Mouse (Mus musculus) midbrain, embryonic 11.5 days (tissue): ENCODE results near the gene Ube2ql1. TPM values are rescaled to one million over a fixed set of nuclear protein-coding genes. Genes with fewer than 3 reads are reported as not detected.

Experiments
- ATAC-seq: fragments of 200-750 bp; cut with Nextera tagmentation; 2 replicates; pipeline ENCODE4 v1.8.0; 2017; ENCODE audit warnings: moderate TSS enrichment, moderate library complexity; ENCODE audit not compliant: low FRiP score
- DNase-seq: peaks from one replicate; pipeline ENCODE4 v3.0.0; 2015; ENCODE audit warnings: low spot score; ENCODE audit errors: missing footprints
- H3K27ac ChIP-seq: fragments of 300-500 bp; sonication (generic); 2 replicates; pipeline ENCODE4 v1.5.1; 2014; ENCODE audit warnings: low read depth, low read length
- H3K27me3 ChIP-seq: fragments of 300-500 bp; sonication (generic); 2 replicates; pipeline ENCODE4 v1.6.1; 2014; ENCODE audit warnings: mild to moderate bottlenecking, low read length, moderate library complexity, mixed read lengths; ENCODE audit not compliant: control insufficient read depth, insufficient read depth
- H3K36me3 ChIP-seq: fragments of 300-500 bp; sonication (generic); 2 replicates; pipeline ENCODE4 v1.6.1; 2014; ENCODE audit warnings: mild to moderate bottlenecking, low read length, moderate library complexity, mixed read lengths; ENCODE audit not compliant: control insufficient read depth, insufficient read depth
- H3K4me1 ChIP-seq: fragments of 300-500 bp; sonication (generic); 2 replicates; pipeline ENCODE4 v1.6.1; 2014; ENCODE audit warnings: low read length; ENCODE audit not compliant: control insufficient read depth, insufficient read depth
- H3K4me2 ChIP-seq: fragments of 300-500 bp; sonication (generic); 2 replicates; pipeline ENCODE4 v1.6.1; 2014; ENCODE audit warnings: mild to moderate bottlenecking, moderate library complexity
- H3K4me3 ChIP-seq: fragments of 300-500 bp; sonication (generic); 2 replicates; pipeline ENCODE4 v1.5.1; 2014; ENCODE audit warnings: low read depth, low read length
- H3K9ac ChIP-seq: fragments of 300-500 bp; sonication (generic); 2 replicates; pipeline ENCODE4 v1.6.1; 2014; ENCODE audit warnings: low read length
- H3K9me3 ChIP-seq: fragments of 300-500 bp; sonication (generic); 2 replicates; pipeline ENCODE4 v1.6.1; 2016; ENCODE audit warnings: low read length; ENCODE audit not compliant: control insufficient read depth
- WGBS: fragments of 180-500 bp; shearing (Covaris S2); extraction: QIAGEN DNeasy Blood & Tissue Kit; methylation state at CpG from one replicate; pipeline ENCODE4 v1.1.7; 2014; 5-methylcytosine and 5-hydroxymethylcytosine counted together
- polyA plus RNA-seq: library from polyadenylated mRNA; unstranded; fragments of >200 nt; fragmentation: Nextera tagmentation; extraction: Ambion mirVana; gene quantifications from 2 replicates; pipeline ENCODE4 v1.2.1, GENCODE M21; 2014

Gene Ube2ql1
- 7.2 TPM in 2 replicates for polyA plus RNA-seq

DNA sequence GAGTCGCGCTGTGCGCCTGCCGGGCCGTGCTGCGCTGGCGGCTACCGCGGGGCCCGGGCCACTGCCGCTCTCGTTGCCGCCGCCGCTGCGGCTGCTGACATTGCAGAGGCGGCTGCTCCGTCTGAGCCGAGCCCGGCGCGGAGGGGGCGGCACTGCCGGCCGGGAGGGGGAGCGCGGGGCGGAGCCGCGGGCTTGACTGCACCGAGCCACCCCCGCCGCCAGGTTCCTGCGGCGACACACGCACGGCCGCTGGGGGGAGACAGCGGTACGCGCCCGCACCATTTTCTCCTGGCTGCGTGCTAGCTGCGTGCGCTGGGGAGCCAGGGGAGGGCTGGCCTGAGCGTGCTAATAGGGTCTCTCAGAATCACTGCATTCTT lies at the start of gene Ube2ql1:
Gene Ube2ql1, minus strand, starts transcription at position 131 of the 377 bp plus-strand sequence.
- Histone ChIP-seq H3K36me3 (no peaks in the 10 kb centered on the region), H3K9me3 (no peaks in the 10 kb centered on the region), H3K9ac (peak within 1 kb of the TSS; percentile 75), H3K4me1 (peaks cover 11% of the 10 kb centered on the region), H3K4me3 (peak within 1 kb of the TSS; percentile 66), H3K27me3 (peaks cover 13% of the 10 kb centered on the region), H3K27ac (peak within 1 kb of the TSS; percentile 76), H3K4me2 (peak within 1 kb of the TSS; percentile 95)
- ATAC-seq (peak; percentile 94), DNase-seq (peak; percentile 99)
- WGBS, result 0% methylated on average over 45 of the region's 46 CpGs

DNA sequence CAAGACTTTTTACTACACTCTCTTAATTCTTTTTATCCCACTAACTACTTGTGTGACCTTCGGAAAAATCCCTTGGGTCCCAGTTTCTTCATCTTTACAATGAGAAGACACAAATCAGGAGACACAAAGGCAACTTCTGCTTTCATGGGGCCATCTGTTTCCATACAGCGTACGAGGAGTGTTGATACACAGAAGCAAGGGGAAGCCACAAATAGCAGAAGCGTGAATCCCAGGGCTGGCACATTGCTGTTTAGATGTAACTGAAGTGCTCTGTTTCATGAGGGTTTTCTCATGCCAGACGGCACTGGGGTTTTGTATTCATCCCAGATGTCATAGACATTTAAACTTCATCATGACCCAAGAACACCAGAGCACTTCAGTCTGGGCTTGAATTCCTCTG lies 49.0 kb upstream of the Ube2ql1 start:
- Histone ChIP-seq H3K4me2 (no peak overlapping the region), H3K36me3 (no peaks in the 10 kb centered on the region), H3K27me3 (no peaks in the 10 kb centered on the region), H3K4me1 (no peaks in the 10 kb centered on the region), H3K9me3 (no peaks in the 10 kb centered on the region), H3K9ac (no peak overlapping the region), H3K27ac (no peak overlapping the region), H3K4me3 (no peak overlapping the region)
- no peak for DNase-seq
- WGBS, result 86% methylated on average over 5 of the region's 5 CpGs
- no peak for ATAC-seq

DNA sequence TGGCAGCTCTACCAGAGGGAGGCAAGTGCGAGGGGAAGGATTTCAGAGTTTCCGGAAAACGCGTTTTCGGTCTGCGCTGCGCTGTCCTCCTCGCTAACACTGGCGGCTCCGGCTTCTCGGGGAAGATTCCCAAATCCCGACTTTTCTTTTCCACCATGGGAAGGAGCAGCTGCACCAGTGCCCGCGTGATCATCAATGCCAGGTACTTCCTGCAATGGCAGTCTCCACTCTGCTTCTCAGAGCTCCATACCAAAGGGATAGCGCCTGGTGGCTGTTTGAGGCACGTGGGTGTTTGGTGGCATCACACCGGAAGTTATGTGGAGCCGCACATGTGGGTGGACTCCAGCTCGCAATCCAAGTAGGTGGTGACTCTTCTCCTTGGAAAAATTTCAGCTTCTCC lies 38.5 kb upstream of the Ube2ql1 start:
- DNase-seq, result no peak
- 93% methylated on average over 19 of the region's 19 CpGs for WGBS

DNA sequence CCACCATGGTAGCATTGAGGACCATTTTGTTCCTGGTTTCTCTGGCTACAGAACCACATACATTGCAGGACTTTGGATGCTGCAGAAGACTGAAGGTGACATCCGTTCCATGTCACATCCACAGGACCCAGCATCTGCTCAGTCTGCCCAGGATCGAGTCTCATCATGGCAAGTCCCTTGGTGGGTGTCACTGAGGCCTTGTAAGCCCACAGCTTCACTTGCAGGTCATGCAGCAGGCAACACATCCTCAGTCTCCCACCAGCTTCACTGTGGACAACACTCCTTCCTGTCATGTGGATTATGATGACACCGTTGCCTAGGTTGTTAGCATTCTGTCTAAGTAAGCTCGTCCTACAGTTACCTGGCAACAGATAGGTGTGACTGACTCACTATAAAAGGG lies 32.7 kb upstream of the Ube2ql1 start:
- Histone ChIP-seq H3K27me3 (no peaks in the 10 kb centered on the region), H3K4me1 (no peaks in the 10 kb centered on the region; the same call in 1 of the 2 replicates), H3K36me3 (no peaks in the 10 kb centered on the region), H3K9me3 (no peaks in the 10 kb centered on the region), H3K4me2 (no peak overlapping the region), H3K4me3 (no peak overlapping the region), H3K9ac (no peak overlapping the region), H3K27ac (no peak overlapping the region)
- 86% methylated on average over 4 of the region's 4 CpGs for WGBS
- ATAC-seq (no peak), DNase-seq (no peak)

More for the DNA sequence above, 38.5 kb upstream of the Ube2ql1 start:
- Histone ChIP-seq H3K27me3 (no peaks in the 10 kb centered on the region), H3K27ac (no peak overlapping the region), H3K4me2 (no peak overlapping the region), H3K4me3 (no peak overlapping the region), H3K9ac (no peak overlapping the region), H3K9me3 (no peaks in the 10 kb centered on the region), H3K36me3 (no peaks in the 10 kb centered on the region), H3K4me1 (no peaks in the 10 kb centered on the region; the same call in 1 of the 2 replicates)
- ATAC-seq, result no peak

DNA sequence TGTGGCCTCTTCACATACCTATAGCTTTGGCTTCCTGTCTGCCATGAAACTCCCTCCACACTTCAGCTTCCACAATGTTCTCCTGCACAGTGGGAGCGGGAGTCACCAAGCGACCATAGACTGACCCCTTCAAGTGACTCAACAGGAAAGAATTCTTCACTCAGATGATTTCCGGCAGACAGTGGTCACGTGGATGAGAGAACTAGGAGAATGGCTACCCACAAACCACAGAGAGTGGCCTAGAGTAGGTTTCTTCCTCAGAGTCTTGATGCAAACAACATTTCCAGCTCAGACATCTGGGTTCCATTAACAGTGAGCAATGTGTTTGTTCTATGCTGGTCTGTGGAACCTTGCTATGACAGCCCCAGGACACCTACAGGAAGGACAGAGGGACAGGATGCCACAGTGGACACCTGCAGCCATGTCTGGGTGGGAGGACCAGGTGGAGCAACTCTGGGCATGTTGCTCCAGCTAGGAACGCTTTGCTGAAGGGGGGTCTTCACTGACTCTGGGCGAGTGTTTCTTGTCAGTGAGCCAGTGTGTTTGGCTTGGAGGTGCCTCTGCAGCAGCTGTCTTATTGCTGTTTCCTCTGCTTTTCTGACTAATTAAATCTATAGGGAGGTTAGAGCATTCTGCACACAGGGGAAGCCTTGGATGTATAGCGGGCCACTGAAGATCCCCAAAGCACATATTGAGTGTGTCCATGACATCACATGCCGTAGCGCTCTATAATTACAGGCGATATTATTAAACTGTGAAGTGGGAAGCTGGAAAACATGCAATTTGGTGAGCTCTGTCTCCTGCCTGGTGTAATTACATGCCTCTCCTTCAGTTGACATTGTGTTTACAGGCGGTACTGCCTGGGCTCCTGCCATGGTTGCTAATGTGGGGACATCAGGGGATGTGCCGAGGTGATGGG lies 31.1 kb upstream of the Ube2ql1 start:
- no peaks in the 10 kb centered on the region; the same call in 1 of the 2 replicates for H3K4me1 ChIP-seq
- H3K36me3 ChIP-seq, result no peaks in the 10 kb centered on the region
- WGBS, result 89% methylated on average over 12 of the region's 12 CpGs
- H3K4me2 ChIP-seq, result no peak overlapping the region
- H3K27me3 ChIP-seq, result no peaks in the 10 kb centered on the region
- no peaks in the 10 kb centered on the region for H3K9me3 ChIP-seq
- no peak for DNase-seq
- H3K4me3 ChIP-seq, result no peak overlapping the region
- H3K9ac ChIP-seq, result no peak overlapping the region
- no peak for ATAC-seq
- H3K27ac ChIP-seq, result no peak overlapping the region

DNA sequence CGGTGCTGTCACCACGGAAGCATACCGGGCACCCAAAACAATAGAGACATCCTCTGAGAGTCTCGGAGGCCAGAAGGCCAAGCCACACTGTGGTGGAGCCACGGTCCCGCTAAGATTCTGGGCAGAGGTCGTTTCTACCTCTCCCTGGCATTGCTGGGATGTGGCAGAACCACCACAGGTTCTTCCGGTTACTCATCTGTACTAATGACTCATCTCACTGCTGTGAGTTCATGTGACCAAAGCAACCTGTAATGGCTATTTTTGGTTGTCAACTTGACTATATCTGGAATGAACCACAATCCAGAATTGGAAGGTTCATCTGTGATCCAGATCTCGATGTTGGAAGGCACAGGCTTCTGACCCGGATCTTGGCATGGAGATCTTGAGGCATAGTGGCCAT lies 28.5 kb upstream of the Ube2ql1 start:
- H3K4me1 ChIP-seq, result no peaks in the 10 kb centered on the region
- H3K27me3 ChIP-seq, result no peaks in the 10 kb centered on the region
- WGBS, result 94% methylated on average over 10 of the region's 10 CpGs
- ATAC-seq (no peak), DNase-seq (no peak)
- H3K4me3 ChIP-seq, result no peak overlapping the region
- no peak overlapping the region for H3K9ac ChIP-seq
- no peak overlapping the region for H3K27ac ChIP-seq
- no peaks in the 10 kb centered on the region for H3K9me3 ChIP-seq
- no peaks in the 10 kb centered on the region for H3K36me3 ChIP-seq
- no peak overlapping the region for H3K4me2 ChIP-seq

DNA sequence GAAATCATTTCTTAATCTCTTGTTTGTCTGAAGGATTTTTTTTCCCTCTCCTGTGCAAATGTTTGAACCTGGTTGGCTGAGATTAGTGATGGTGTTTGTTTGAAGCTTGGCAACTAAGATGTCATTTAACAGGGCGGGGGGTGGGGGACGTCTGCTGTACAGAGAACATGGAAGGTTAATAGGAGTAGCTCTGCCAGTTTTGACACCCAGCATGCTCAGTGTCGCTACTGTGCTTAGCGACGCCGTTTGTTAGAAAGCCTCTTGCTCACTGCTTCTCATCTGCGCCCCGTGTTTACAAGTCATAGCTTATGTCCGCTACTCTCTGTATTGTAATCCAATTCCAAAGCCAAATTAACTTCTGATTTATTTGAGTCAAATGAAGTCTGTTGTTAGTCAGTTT lies 25.0 kb upstream of the Ube2ql1 start:
- Histone ChIP-seq H3K4me1 (no peaks in the 10 kb centered on the region), H3K9ac (no peak overlapping the region), H3K9me3 (no peaks in the 10 kb centered on the region), H3K27me3 (no peaks in the 10 kb centered on the region), H3K36me3 (no peaks in the 10 kb centered on the region), H3K4me2 (no peak overlapping the region), H3K4me3 (no peak overlapping the region), H3K27ac (no peak overlapping the region)
- 85% methylated on average over 9 of the region's 9 CpGs for WGBS
- DNase-seq (no peak), ATAC-seq (no peak)

DNA sequence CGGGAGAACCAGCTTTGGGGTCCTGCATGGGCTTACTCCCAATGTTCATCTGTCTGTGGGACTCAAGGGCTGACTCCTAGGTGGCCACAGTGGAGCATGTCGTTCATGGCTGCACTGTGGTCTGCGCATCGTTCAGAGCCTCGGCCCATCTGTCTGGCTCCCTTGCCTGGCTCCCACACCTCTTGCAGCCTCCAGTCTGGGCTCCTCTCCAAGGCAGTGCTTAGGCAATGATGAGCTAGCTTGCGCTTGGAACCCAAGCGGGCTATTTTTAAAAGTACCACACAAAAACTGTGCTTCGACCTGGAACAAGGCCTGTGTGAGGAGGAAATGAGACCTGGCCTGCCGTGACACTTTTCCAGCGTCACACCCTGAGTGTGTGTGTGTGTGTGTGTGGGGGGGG lies 21.7 kb upstream of the Ube2ql1 start:
- Histone ChIP-seq H3K4me3 (no peak overlapping the region), H3K4me1 (no peaks in the 10 kb centered on the region), H3K36me3 (no peaks in the 10 kb centered on the region), H3K9me3 (no peaks in the 10 kb centered on the region), H3K27ac (no peak overlapping the region), H3K27me3 (no peaks in the 10 kb centered on the region), H3K4me2 (no peak overlapping the region), H3K9ac (no peak overlapping the region)
- WGBS, result 87% methylated on average over 10 of the region's 10 CpGs
- DNase-seq (no peak), ATAC-seq (no peak)

DNA sequence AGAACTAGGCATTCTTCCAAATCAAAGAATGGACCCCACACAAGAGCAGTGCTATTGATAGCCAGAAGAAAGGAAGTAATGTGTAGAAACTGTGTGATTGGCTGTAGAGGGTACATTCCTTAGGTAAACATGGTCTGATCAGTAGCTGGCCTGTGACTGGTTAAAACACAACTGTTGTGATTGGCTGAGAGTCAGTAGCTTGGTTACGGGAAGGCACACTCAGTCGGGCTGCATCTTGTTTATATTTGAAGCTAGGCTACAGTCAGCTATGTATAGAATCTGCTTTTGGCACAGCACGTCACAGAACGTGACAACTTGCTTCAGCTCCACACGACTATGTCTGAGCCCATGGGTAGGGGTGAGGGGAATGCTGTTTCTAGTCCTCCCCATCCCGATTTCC lies 19.3 kb upstream of the Ube2ql1 start:
- WGBS, result 83% methylated on average over 6 of the region's 6 CpGs
- ATAC-seq (no peak), DNase-seq (no peak)
- H3K4me2 ChIP-seq, result no peak overlapping the region
- no peak overlapping the region for H3K9ac ChIP-seq
- H3K4me1 ChIP-seq, result no peaks in the 10 kb centered on the region
- H3K27me3 ChIP-seq, result no peaks in the 10 kb centered on the region
- H3K4me3 ChIP-seq, result no peak overlapping the region
- no peaks in the 10 kb centered on the region for H3K9me3 ChIP-seq
- no peaks in the 10 kb centered on the region for H3K36me3 ChIP-seq
- no peak overlapping the region for H3K27ac ChIP-seq
